Mouse (Mus musculus): ENCODE results near the gene Col23a1. TPM values are rescaled to one million over a fixed set of nuclear protein-coding genes. Genes with fewer than 3 reads are reported as not detected.
A peak's percentile ranks its signal among the peaks of the same experiment; 100 is the strongest.

The Col23a1 gene
- total and polyA plus RNA-seq, 2 experiments from 2014 or later = 3.5 to 7.2 TPM

- DNase-seq (ENCODE audit: low spot score) (no peak), ATAC-seq (ENCODE audit: insufficient read depth, low read depth) (no peak)
- Histone ChIP-seq H3K4me1 (ENCODE audit: control insufficient read depth, insufficient read depth) (peaks cover 17% of the 10 kb centered on the region), H3K36me3 (replicated peaks; ENCODE audit: control insufficient read depth, insufficient read depth, low read length) (no peaks in the 10 kb centered on the region), H3K4me2 (ENCODE audit: low read depth, low read length) (no peak overlapping the region), H3K9ac (replicated peaks; ENCODE audit: low read depth, low read length) (no peak overlapping the region), H3K4me3 (ENCODE audit: low read depth, low read length) (no peak overlapping the region), H3K9me3 (replicated peaks; ENCODE audit: control insufficient read depth, low read length) (no peaks in the 10 kb centered on the region), H3K27ac (ENCODE audit: low read depth) (no peak overlapping the region), H3K27me3 (ENCODE audit: control insufficient read depth, insufficient read depth, low read length) (no peaks in the 10 kb centered on the region)
- no peak for TF ChIP-seq CTCF (IDR thresholded peaks at IDR 0.05; ENCODE audit: low read depth)
- no peak for TF ChIP-seq EP300 (IDR thresholded peaks at IDR 0.05; ENCODE audit: low read depth)
- 74% methylated on average over 6 of the region's 6 CpGs for WGBS
These were observed 53.1 kb downstream of the Col23a1 start for GRCm38 (mm10) chr11:51342776-51343175.

DNA sequence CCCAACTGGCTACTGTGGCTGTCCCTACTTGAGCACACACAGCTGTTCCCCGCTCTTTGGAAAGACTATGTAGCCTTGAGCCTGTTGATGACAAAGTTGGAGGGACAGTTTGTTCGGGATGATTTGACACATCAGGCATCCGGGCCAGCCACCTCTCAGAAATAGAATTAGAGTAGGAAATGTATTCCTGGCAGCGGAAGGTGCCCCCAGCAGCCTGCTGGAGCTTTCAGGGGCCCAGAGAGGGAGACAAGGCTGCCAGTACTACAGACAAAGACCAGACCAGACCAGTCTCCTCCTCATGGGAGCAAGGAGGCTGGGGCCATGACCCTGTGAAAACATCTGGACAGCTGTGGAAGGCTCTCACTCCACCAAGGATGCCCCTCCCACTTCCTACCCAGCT lies 53.6 kb downstream of the Col23a1 start:
- Histone ChIP-seq H3K27ac (ENCODE audit: low read depth) (no peak overlapping the region), H3K36me3 (replicated peaks; ENCODE audit: control insufficient read depth, insufficient read depth, low read length) (no peaks in the 10 kb centered on the region), H3K9me3 (replicated peaks; ENCODE audit: control insufficient read depth, low read length) (no peaks in the 10 kb centered on the region), H3K4me2 (ENCODE audit: low read depth, low read length) (no peak overlapping the region), H3K4me1 (ENCODE audit: control insufficient read depth, insufficient read depth) (peaks cover 17% of the 10 kb centered on the region), H3K27me3 (ENCODE audit: control insufficient read depth, insufficient read depth, low read length) (no peaks in the 10 kb centered on the region), H3K4me3 (ENCODE audit: low read depth, low read length) (no peak overlapping the region), H3K9ac (replicated peaks; ENCODE audit: low read depth, low read length) (no peak overlapping the region)
- DNase-seq (ENCODE audit: low spot score) (no peak), ATAC-seq (ENCODE audit: insufficient read depth, low read depth) (peak; percentile 43; the same call in 1 of the 2 replicates)
- 49% methylated on average over 4 of the region's 4 CpGs for WGBS
- no peak for TF ChIP-seq EP300 (IDR thresholded peaks at IDR 0.05; ENCODE audit: low read depth)
- TF ChIP-seq CTCF (IDR thresholded peaks at IDR 0.05; ENCODE audit: low read depth) = no peak

DNA sequence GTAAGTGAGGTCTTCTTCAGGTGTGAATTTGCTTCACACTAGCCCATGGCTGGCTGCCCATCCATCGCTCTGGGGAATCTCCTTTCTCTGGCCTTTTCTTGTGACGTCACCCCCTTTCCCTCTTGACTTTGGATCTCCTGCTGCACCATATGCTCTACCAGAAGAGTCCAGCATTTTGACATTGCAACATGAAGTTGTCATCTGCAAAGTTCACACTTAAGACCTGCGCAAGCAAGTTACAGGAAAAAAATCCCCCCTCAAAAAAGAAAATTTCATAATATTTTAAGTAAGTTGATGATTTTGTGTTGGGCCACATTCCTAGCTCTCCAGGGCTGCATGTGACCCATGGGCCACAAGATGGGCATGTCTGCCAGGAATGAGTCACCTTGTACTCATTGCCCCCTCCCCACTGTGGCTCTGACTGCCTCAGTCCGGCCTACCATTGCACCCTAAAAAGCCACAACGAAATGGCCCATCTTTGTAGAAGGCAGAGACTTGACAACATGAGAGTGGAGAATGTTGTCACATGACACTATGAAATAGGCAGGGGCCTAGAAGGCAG lies 54.1 kb downstream of the Col23a1 start:
- Histone ChIP-seq H3K9me3 (replicated peaks; ENCODE audit: control insufficient read depth, low read length) (no peaks in the 10 kb centered on the region), H3K9ac (replicated peaks; ENCODE audit: low read depth, low read length) (no peak overlapping the region), H3K4me2 (ENCODE audit: low read depth, low read length) (no peak overlapping the region), H3K27me3 (ENCODE audit: control insufficient read depth, insufficient read depth, low read length) (no peaks in the 10 kb centered on the region), H3K4me3 (ENCODE audit: low read depth, low read length) (no peak overlapping the region), H3K36me3 (replicated peaks; ENCODE audit: control insufficient read depth, insufficient read depth, low read length) (no peaks in the 10 kb centered on the region), H3K27ac (ENCODE audit: low read depth) (no peak overlapping the region), H3K4me1 (ENCODE audit: control insufficient read depth, insufficient read depth) (peaks cover 17% of the 10 kb centered on the region)
- no peak for DNase-seq (ENCODE audit: low spot score)
- 79% methylated on average over 5 of the region's 5 CpGs for WGBS
- TF ChIP-seq CTCF (IDR thresholded peaks at IDR 0.05; ENCODE audit: low read depth) (no peak), EP300 (IDR thresholded peaks at IDR 0.05; ENCODE audit: low read depth) (no peak)
- no peak for ATAC-seq (ENCODE audit: insufficient read depth, low read depth)

- no peaks in the 10 kb centered on the region for H3K9me3 ChIP-seq (replicated peaks; ENCODE audit: control insufficient read depth, low read length)
- peaks cover 17% of the 10 kb centered on the region for H3K4me1 ChIP-seq (ENCODE audit: control insufficient read depth, insufficient read depth)
- H3K4me2 ChIP-seq (ENCODE audit: low read depth, low read length) = no peak overlapping the region
- H3K4me3 ChIP-seq (ENCODE audit: low read depth, low read length) = no peak overlapping the region
- no peak overlapping the region for H3K27ac ChIP-seq (ENCODE audit: low read depth)
- no peak overlapping the region for H3K9ac ChIP-seq (replicated peaks; ENCODE audit: low read depth, low read length)
- ATAC-seq (ENCODE audit: insufficient read depth, low read depth) (peak; percentile 52), DNase-seq (ENCODE audit: low spot score) (no peak)
- H3K36me3 ChIP-seq (replicated peaks; ENCODE audit: control insufficient read depth, insufficient read depth, low read length) = no peaks in the 10 kb centered on the region
- H3K27me3 ChIP-seq (ENCODE audit: control insufficient read depth, insufficient read depth, low read length) = no peaks in the 10 kb centered on the region
- no peak for TF ChIP-seq CTCF (IDR thresholded peaks at IDR 0.05; ENCODE audit: low read depth)
- no peak for TF ChIP-seq EP300 (IDR thresholded peaks at IDR 0.05; ENCODE audit: low read depth)
- 56% methylated on average over 21 of the region's 21 CpGs for WGBS
These were observed 56.1 kb downstream of the Col23a1 start for GRCm38 (mm10) chr11:51345481-51346465.

DNA sequence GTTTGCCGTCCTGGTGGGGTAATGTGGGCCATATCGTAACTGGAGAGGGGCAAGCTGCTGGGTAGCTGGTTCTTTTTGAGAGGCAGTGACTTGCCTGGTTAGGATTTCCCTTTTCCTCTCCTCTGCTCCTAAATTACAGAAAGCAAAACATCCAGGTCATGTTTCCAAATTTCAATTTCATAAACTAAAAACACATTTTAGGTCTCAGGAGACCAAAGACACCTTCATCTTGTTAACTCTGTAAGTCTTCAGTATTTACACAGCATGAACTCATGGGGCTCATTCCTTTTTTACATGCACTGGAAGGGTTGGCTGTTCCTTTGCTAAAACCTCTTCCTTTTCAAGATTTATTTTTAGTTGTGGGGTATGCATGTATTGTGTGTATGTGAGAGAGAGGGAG lies 58.0 kb downstream of the Col23a1 start:
- no peaks in the 10 kb centered on the region for H3K9me3 ChIP-seq (replicated peaks; ENCODE audit: control insufficient read depth, low read length)
- no peak overlapping the region for H3K4me3 ChIP-seq (ENCODE audit: low read depth, low read length)
- H3K27ac ChIP-seq (ENCODE audit: low read depth) = no peak overlapping the region
- H3K4me1 ChIP-seq (ENCODE audit: control insufficient read depth, insufficient read depth) = peaks cover 14% of the 10 kb centered on the region
- TF ChIP-seq CTCF (IDR thresholded peaks at IDR 0.05; ENCODE audit: low read depth) (no peak), EP300 (IDR thresholded peaks at IDR 0.05; ENCODE audit: low read depth) (no peak)
- ATAC-seq (ENCODE audit: insufficient read depth, low read depth) (no peak), DNase-seq (ENCODE audit: low spot score) (no peak)
- no peak overlapping the region for H3K4me2 ChIP-seq (ENCODE audit: low read depth, low read length)
- H3K27me3 ChIP-seq (ENCODE audit: control insufficient read depth, insufficient read depth, low read length) = no peaks in the 10 kb centered on the region; the same call in 1 of the 2 replicates
- no peaks in the 10 kb centered on the region for H3K36me3 ChIP-seq (replicated peaks; ENCODE audit: control insufficient read depth, insufficient read depth, low read length)
- 79% methylated on average over 2 of the region's 2 CpGs for WGBS
- no peak overlapping the region for H3K9ac ChIP-seq (replicated peaks; ENCODE audit: low read depth, low read length)

All from heart, postnatal 0 days (tissue).